10 mouse cellular contexts compared by ENCODE assay signal in genomic region chr5:118574236-118574635, GRCm38 (mm10). TPM values are rescaled to one million over a fixed set of nuclear protein-coding genes. Genes with fewer than 3 reads are reported as not detected.
DNase-seq lines count a peak whose midpoint lies in the region; ATAC-seq lines count a peak whose summit lies in the region.
"Had no signal": no experiment of that assay in that cellular context is flagged by ENCODE, and none has a peak within 500 bp of the region (broad histone marks: within the 10 kb centered on the region; RNA-seq: fewer than 3 reads in every experiment).

No protein-coding gene starts in this region.

- H3K36me3 ChIP-seq in kidney, embryonic 16.5 days (ENCODE audit: insufficient read depth, low read length) = no peaks in the 10 kb centered on the region
- no peaks in the 10 kb centered on the region for H3K36me3 ChIP-seq in neural tube, embryonic 13.5 days

- 24% methylated on average over 3 of the region's 3 CpGs for WGBS in kidney, embryonic 16.5 days
- 29% methylated on average over 3 of the region's 3 CpGs for WGBS in neural tube, embryonic 13.5 days

- H3K4me2 ChIP-seq in kidney, embryonic 16.5 days (replicated peaks; ENCODE audit: low read depth, low read length) = no peak overlapping the region
- no peak overlapping the region for H3K4me2 ChIP-seq in neural tube, embryonic 13.5 days

- peak; percentile 49; the same call in 1 of the 2 replicates for ATAC-seq in kidney, embryonic 16.5 days (ENCODE audit: low FRiP score, low TSS enrichment)
- ATAC-seq in common myeloid progenitor, adult 5-6 weeks (replicated peaks; ENCODE audit: low read depth, poor library complexity, severe bottlenecking) = peak; percentile 49
- ATAC-seq in neural tube, embryonic 13.5 days (ENCODE audit: low read depth) = no peak

- H3K9me3 ChIP-seq in kidney, embryonic 16.5 days (ENCODE audit: low read length) = no peaks in the 10 kb centered on the region
- H3K9me3 ChIP-seq in neural tube, embryonic 13.5 days = no peaks in the 10 kb centered on the region

- H3K4me3 ChIP-seq in kidney, embryonic 16.5 days (ENCODE audit: low read length) = no peak overlapping the region
- H3K4me3 ChIP-seq in neural tube, embryonic 13.5 days = no peak overlapping the region
- H3K4me3 ChIP-seq: erythroblast, embryonic 14.5 days had no signal

- no peak overlapping the region for H3K27ac ChIP-seq in kidney, embryonic 16.5 days (ENCODE audit: low read length)
- no peak overlapping the region; the same call in 1 of the 2 replicates for H3K27ac ChIP-seq in neural tube, embryonic 13.5 days (replicated peaks)

- H3K9ac ChIP-seq in kidney, embryonic 16.5 days (replicated peaks; ENCODE audit: low read length) = no peak overlapping the region
- 0 out of 2 replicates have a peak overlapping the region, but pooled peaks have one; percentile 12 for H3K9ac ChIP-seq in neural tube, embryonic 13.5 days

- H3K27me3 ChIP-seq in kidney, embryonic 16.5 days (ENCODE audit: insufficient read depth, low read length) = 0 out of 2 replicates have a peak, but pooled peaks cover 2% of the 10 kb centered on the region
- H3K27me3 ChIP-seq in neural tube, embryonic 13.5 days = no peaks in the 10 kb centered on the region

- H3K4me1 ChIP-seq in kidney, embryonic 16.5 days (ENCODE audit: insufficient read depth, low read length) = peaks cover 40% of the 10 kb centered on the region
- peaks cover 85% of the 10 kb centered on the region for H3K4me1 ChIP-seq in neural tube, embryonic 13.5 days (replicated peaks)

- no peak for DNase-seq in kidney, adult 18-20 months
- DNase-seq in adrenal gland, adult 8-10 months = peak; percentile 47
- DNase-seq in frontal cortex, postnatal 10 days (ENCODE audit: low spot score in 2 of 2) = no peak
- DNase-seq in spleen, postnatal 4 days (ENCODE audit: low spot score in 2 of 2) = no peak
- DNase-seq in retina, postnatal 1 day = no peak
- DNase-seq: kidney, adult 11 months had no signal

RNA-seq across cellular contexts. Expression of gene Med13l, which starts 13.8 kb away (rescaled TPM):
- polyA plus RNA-seq in kidney, embryonic 16.5 days (2015; fragmentation: Nextera tagmentation; extraction: Ambion mirVana) = 8.2 and 9.1 TPM in 2 replicates
- total RNA-seq in adrenal gland, adult 8-10 months (2022) = 10 to 100 TPM; 30.6 to 46.4 (median 40.2) TPM
- 33.1 and 49.7 TPM in 2 replicates for total RNA-seq in common myeloid progenitor, adult 5-6 weeks (2017)
- 12.9 and 15.2 TPM in 2 replicates for polyA plus RNA-seq in neural tube, embryonic 13.5 days (2015; fragmentation: Nextera tagmentation; extraction: Ambion mirVana)
